Mouse (Mus musculus): ENCODE data around the gene Gm17535.
"Not testable (repeated sequence)": the region's sequence is repeated elsewhere in the genome, so short reads cannot be mapped to it uniquely, and the experiment has no call there.

Gm17535 gene

GRCm38 (mm10) chr9:3025653-3026052 lies 8.7 kb upstream of the Gm17535 start:
- DNase-seq, result peak; percentile 64

DNA sequence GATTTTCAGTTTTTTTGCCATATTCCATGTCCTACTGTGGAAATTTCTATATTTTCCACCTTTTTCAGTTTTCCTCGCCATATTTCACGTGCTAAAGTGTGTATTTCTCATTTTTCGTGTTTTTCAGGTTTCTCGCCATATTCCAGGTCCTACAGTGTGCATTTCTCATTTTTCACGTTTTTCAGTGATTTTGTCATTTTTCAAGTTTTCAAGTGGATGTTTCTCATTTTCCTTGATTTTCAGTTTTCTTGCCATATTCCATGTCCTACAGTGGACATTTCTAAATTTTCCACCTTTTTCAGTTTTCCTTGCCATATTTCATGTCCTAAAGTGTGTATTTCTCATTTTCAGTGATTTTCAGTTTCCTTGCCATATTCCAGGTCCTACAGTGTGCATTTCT lies 8.3 kb upstream of the Gm17535 start:
- not testable (repeated sequence) for DNase-seq

DNA sequence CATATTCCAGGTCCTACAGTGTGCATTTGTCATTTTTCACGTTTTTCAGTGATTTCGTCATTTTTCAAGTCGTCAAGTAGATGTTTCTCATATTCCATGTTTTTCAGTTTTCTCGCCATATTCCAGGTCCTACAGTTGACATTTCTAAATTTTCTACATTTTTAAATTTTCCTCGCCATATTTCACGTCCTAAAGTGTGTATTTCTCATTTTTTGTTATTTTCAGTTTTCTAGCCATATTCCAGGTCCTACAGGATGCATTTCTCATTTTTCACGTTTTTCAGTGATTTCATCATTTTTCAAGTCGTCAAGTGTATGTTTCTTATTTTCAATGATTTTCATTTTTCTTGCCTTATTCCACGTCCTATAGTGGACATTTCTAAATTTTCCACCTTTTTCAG lies 7.7 kb upstream of the Gm17535 start:
- DNase-seq, result not testable (repeated sequence)

DNA sequence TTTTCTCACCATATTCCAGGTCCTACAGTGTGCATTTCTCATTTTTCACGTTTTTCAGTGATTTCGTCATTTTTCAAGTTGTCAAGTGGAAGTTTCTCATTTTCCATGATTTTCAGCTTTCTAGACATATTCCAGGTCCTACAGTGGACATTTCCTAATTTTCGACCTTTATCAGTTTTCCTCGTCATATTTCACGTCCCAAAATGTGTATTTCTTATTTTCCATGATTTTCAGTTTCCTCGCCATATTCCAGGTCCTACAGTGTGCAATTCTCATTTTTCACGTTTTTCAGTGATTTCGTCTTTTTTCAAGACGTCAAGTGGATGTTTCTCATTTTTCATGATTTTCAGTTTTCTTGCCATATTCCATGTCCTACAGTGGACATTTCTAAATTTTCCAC lies 7.2 kb upstream of the Gm17535 start:
- not testable (repeated sequence) for DNase-seq

DNA sequence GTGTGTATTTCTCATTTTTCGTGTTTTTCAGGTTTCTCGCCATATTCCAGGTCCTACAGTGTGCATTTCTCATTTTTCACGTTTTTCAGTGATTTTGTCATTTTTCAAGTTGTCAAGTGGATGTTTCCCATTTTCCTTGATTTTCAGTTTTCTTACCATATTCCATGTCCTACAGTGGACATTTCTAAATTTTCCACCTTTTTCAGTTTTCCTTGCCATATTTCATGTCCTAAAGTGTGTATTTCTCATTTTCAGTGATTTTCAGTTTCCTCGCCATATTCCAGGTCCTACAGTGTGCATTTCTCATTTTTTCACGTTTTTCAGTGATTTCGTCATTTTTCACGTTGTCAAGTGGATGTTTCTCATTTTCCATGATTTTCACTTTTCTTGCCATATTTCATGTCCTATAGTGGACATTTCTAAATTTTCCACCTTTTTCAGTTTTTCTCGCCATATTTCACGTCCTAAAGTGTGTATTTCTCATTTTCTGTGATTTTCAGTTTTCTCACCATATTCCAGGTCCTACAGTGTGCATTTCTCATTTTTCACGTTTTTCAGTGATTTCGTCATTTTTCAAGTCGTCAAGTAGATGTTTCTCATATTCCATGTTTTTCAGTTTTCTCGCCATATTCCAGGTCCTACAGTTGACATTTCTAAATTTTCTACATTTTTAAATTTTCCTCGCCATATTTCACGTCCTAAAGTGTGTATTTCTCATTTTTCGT lies 5.0 kb upstream of the Gm17535 start:
- DNase-seq, result peak; percentile 23

- not testable (repeated sequence) for DNase-seq
These were observed 3.6 kb upstream of the Gm17535 start for GRCm38 (mm10) chr9:3030677-3031318.

GRCm38 (mm10) chr9:3036577-3036976 lies 2.2 kb downstream of the Gm17535 start, which contains the start of gene Gm10715:
TSS of gene Gm10715 (plus strand) at chr9:3036877.
- DNase-seq, result not testable (repeated sequence)

DNA sequence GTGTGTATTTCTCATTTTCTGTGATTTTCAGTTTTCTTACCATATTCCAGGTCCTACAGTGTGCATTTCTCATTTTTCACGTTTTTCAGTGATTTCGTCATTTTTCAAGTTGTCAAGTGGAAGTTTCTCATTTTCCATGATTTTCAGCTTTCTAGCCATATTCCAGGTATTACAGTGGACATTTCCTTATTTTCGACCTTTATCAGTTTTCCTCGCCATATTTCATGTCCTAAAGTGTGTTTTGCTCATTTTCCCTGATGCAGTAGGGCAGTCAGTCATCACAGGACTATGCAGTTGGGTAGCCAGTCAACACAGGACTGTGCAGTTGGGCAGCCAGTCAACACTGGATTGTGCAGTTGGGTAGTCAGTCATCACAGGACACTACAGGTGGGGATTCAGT lies 3.8 kb downstream of the Gm17535 start:
- not testable (repeated sequence) for DNase-seq
